Mouse (Mus musculus): ENCODE measurements around the gene Cers2.

Gene Cers2

GRCm38 (mm10) chr3:95314486-95315093 is at the start of gene Cers2:
Cers2 (plus strand) TSS chr3:95314791.
- in situ Hi-C loops (cut with MboI, MseI), result no loop called here

GRCm38 (mm10) chr3:95266052-95266451 is 48.5 kb upstream of the Cers2 start:
- in situ Hi-C loops (cut with MboI, MseI), result no loop called here

- in situ Hi-C loops (cut with MboI, MseI), result no loop called here
These were observed 46.7 kb upstream of the Cers2 start for GRCm38 (mm10) chr3:95267855-95268254.

- in situ Hi-C loops (cut with MboI, MseI), result no loop called here
These were observed 44.8 kb upstream of the Cers2 start for GRCm38 (mm10) chr3:95269789-95270188.

- in situ Hi-C loops (cut with MboI, MseI), result no loop called here
These were observed 43.7 kb upstream of the Cers2 start for GRCm38 (mm10) chr3:95270766-95271364.

DNA sequence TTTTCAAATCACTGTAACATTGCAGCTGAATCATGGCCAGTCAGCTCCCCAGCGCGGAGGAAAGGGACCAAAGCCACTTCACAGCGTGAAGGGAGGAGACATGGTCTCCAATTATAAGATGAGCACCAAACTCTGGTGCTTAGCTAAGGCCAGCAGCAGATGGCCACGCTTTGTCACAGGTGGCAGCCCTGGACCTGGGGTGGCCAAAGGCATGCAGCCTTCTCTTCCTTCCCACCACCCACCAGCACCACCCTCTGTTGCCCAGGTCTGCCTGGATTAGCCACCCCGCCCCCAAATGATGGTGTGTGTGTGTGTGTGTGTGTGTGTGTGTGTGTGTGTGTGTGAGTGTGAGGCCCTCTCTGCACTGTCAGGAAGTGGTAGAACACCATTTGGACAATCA is 41.1 kb upstream of the Cers2 start:
- in situ Hi-C loops (cut with MboI, MseI), result no loop called here

DNA sequence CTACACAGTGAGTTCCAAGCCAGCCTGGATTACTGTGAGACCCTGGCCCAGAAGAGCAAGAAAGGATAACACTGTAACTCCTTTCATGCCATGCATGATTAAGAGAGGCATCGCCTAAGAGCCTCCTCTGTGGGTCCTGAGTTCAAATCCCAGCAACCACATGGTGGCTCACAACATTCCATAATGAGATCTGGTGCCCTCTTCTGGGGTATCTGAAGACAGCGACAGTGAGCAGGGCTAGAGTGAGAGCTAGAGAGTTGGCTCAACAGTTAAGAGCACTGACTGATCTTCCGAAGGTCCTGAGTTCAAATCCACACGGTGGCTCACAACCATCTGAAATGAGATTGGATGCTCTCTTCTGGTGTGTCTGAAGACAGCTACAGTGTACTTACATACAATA is 40.1 kb upstream of the Cers2 start:
- in situ Hi-C loops (cut with MboI, MseI), result no loop called here

DNA sequence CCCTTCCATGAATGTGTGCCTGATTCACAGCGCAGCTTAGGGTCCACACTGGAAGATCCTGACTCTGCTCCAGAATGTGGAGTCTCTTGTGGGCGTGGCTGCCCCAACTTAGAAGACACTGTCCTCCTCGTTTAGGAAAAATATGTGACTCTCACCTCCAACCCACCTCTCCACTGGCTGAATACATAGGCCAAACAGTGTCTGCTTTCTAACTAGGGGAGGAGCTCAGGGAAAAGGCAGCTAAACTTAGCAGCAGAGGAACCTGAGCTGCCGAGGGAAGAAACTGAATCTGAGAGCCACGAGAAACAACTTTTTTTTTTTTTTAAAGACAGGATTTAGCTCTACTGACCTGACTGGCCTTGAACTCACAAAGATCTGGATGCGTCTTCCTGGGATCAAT is 39.4 kb upstream of the Cers2 start:
- in situ Hi-C loops (cut with MboI, MseI), result no loop called here

GRCm38 (mm10) chr3:95276428-95276934 is 38.1 kb upstream of the Cers2 start:
- in situ Hi-C loops (cut with MboI, MseI), result no loop called here

DNA sequence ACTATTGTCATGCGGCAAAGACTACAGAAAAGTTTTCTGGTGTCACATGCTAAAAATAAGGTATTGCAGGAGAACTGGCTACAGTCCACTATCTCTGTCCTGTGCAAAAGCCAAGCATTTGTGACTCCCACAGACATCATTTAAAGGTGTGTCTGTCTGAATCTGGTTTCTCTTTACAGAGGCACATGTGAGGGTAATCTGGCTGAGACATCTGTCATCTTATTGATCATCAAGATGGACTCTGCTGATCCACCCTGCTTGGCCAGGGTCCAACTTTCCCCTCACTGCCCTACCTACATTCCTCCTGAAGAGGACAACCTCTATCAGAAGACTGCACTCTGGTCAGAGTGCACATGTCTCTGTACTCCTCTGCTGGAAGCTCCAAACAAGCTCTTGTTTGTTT is 37.4 kb upstream of the Cers2 start:
- in situ Hi-C loops (cut with MboI, MseI), result no loop called here

DNA sequence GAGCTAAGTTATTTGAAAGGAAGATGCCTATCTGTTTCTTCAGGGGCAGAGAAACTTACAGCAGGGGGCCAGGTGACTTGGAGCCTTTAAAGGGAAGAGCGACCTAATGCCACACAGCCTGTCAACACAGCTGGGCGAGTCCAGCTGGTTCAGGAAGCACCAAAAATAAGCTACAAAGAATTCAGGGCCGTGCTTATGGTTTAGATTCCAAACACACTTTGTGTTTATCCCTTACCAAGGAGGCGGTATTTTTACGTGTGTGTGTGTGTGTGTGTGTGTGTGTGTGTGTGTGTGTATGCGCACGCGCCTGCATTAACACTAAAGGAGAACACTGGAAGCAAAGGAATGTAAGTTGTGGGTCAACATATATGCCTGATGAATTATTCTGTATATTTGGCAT is 33.8 kb upstream of the Cers2 start:
- in situ Hi-C loops (cut with MboI, MseI), result no loop called here

DNA sequence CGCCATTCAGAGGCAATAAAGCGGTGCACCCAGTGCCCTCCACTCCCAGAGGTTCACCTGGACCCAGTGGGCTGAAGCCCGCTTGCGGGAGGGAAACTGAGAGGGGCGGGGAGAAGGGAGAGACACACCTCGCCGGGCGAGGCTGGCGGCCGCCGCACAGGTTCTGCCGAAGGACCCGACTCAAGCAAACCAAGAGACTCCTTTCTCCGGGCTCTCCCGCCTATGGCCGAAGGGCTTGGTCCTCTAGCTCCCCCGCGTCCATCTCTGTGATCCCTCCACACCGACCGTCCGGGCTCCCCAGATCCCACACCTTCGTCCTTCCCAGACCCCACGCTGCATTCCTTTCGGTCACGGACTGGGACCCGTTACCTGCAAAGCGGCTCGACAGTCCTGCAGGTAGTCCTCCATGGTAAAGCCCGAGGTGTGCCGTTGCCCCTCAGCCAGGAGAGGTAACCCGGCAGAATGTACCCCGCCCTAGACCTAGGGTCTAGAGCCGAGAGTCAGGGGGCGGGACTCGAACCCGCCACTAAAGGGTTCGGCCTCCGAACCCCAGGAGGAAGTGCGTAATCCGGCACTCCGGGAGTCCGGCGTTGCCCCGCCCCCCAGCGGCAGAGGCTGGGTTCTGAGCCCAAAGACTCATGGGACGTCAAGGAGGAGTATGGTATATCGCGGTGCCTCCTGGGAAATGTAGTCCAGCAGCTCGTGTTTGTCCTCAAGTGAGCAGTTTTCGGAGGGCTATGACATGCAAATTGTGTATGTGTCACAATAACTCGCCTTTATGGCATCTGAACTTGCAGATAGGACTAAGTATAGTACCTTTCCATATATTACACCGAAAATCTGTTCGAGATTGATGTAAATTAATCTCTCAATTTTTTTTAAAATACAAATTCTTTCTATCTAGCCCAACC is 33.1 kb upstream of the Cers2 start, which contains the start of the genes Mindy1 and Prune1:
Gene Mindy1 (plus strand): TSS at position 130 of the 911 bp plus-strand sequence.
Gene Prune1 (minus strand): TSS at position 861 of the 911 bp plus-strand sequence.
- in situ Hi-C loops (cut with MboI, MseI), result no loop called here

GRCm38 (mm10) chr3:95282381-95282864 is 32.2 kb upstream of the Cers2 start:
- in situ Hi-C loops (cut with MboI, MseI), result no loop called here

GRCm38 (mm10) chr3:95282865-95283588 is 31.6 kb upstream of the Cers2 start:
- in situ Hi-C loops (cut with MboI, MseI), result no loop called here

DNA sequence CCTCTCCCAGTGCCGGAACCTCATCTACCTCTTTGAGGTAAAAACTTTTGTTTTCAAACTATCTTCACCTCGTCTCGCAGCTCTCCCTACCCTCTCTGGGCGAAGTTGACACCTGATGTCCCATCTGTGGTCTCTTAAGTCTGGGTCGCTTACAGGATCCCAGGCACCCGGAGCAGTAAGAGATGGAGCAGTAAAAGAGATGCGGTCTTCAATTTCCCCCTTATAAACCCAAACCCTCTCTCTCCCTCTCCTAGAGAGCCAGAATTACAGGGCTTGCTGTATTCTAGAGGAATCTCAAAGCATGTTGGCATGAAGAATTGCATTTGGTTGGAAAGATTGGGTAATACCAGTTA is 31.0 kb upstream of the Cers2 start:
- in situ Hi-C loops (cut with MboI, MseI), result no loop called here

- in situ Hi-C loops (cut with MboI, MseI), result no loop called here
These were observed 30.5 kb upstream of the Cers2 start for GRCm38 (mm10) chr3:95284062-95284461.

GRCm38 (mm10) chr3:95284501-95285281 is 29.9 kb upstream of the Cers2 start:
- in situ Hi-C loops (cut with MboI, MseI), result no loop called here

GRCm38 (mm10) chr3:95285390-95285789 is 29.2 kb upstream of the Cers2 start:
- in situ Hi-C loops (cut with MboI, MseI), result no loop called here

DNA sequence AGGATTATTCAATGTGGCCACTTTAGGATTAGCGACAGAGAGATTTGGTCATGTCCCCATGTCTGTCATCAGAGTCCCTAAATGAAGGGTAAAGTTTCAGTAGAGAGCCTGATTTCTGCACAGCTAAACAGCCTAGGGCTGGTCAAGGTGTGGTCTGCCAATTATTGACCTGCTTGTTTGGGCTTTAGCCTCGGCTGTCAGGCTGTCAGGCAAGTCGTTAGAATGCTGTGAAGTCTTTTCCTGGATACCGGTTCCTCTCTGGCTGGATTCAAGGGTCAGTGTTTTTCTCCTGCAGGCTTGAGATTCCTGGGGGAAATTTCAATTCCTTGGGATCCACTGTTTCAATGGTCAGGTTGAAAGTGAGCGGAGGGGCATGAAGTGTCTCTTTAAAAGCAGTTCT is 28.6 kb upstream of the Cers2 start:
- in situ Hi-C loops (cut with MboI, MseI), result no loop called here

GRCm38 (mm10) chr3:95286510-95286909 is 28.1 kb upstream of the Cers2 start:
- in situ Hi-C loops (cut with MboI, MseI), result no loop called here

- in situ Hi-C loops (cut with MboI, MseI), result no loop called here
These were observed 27.1 kb upstream of the Cers2 start for GRCm38 (mm10) chr3:95287541-95287940.

Data from T-helper 1 cell (primary cell).